Mouse (Mus musculus): ENCODE data around the gene Cerk.
"Not testable (repeated sequence)": the region's sequence is repeated elsewhere in the genome, so short reads cannot be mapped to it uniquely, and the experiment has no call there.

Cerk gene

DNA sequence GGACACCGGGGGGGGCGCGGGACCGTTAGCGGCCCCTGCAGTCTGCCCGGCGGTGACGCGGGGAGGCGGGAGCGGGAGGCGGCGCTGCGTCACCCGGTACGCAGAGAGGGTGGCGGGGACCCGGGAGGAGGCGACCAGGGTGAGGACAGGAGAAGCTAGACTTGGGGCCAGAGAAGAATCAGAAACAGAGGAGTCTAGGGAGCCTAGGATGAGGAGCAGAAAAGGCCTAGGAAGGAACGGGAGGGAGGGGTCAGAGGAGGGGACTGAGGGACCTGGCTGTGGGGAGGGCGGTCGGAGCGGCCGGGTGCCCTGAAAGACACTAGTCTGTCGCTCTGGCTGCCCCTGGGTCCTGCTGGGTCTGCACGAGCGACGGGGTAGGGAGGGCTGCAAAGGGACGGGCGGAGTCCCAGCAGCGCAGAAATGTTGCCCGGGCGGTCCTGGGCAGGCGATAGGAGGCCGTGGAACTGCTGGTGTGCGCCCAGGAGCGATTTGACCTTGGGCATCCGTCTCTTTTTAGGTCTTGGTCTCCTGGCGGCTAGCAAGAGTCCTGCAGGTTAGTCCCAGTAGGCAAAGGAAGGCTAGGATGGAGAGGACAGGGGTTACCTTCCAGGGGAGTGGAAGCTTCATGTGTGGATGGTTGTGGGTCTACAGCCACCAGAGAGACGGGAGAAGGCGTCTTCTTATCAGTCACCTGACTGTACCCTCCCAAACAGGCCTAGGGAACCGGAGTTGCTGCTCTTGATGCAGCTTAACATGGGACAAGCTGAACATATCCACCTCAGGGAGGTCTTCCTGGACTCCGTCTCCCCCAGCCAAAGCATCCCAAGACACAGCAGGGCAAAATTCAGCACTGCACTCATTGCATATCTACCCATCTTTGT lies at the start of gene Cerk:
TSS of gene Cerk (minus strand) at position 453 of the 881 bp plus-strand sequence.
- no peak for DNase-seq (ENCODE audit: low read depth)

DNA sequence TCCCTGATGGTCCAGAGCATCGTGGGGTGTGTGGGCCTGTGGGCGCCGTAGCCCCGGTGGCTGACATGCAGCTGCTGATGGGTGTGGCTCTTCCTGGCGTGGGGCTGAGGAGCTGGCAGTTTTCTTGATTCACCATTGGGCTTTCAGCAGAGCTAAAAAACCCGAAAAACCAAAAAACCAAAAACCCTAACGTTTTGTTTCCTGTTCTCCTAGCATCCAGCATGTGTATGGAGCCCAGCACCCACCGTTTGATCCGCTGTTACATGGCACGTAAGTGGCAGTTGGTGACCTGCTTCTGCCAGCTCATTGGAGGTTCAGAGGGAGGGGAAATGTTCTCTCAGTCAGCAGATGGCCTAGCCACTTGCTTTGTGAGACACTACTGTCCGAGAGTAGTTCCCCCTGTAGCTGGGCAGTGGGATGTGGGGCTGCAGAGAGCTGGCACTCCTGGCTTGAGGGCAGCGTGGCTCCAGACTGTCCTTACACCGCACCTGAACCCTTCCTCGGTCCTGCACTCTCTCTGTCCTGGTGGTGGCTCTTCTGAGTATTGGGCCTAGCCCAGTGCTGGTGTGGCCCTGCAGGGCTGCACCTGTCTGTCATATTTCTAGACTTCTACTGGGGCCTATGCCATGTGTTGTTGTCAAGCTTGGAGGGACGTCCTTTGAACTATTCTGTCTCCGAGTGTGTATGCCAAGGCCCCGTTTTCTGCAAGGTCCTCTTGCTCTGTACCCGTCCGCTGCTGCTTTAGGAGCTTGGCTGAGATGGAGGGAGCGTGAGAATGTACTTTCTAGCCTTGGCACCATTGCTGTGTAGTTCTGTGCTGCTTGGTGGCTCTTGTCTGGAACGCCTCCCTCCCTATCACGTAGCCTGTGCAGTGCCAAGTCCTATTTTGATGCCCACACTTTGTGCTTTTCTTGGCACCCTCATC lies 48.8 kb upstream of the Cerk start:
- DNase-seq (ENCODE audit: low read depth) = no peak

DNA sequence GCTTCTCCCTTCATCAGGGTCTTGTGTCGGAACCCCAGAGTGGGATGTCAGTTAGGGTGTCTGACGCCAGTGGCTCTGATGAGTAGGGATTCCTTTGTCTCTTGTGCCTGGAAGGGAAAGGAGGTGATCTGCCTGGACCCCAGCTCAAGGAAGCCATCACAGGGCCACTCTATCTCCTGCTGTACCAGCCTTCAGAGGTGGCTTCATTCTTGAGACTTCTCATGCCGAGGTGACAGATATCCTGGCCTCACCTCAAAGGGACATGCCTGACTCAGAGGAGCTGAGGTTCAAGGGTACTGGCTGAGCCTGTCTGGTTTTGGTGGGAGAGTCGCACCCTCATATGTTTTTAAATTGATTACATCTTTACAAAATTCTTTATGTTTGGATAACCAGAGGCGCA lies 48.1 kb upstream of the Cerk start:
- no peak for DNase-seq (ENCODE audit: low read depth)

DNA sequence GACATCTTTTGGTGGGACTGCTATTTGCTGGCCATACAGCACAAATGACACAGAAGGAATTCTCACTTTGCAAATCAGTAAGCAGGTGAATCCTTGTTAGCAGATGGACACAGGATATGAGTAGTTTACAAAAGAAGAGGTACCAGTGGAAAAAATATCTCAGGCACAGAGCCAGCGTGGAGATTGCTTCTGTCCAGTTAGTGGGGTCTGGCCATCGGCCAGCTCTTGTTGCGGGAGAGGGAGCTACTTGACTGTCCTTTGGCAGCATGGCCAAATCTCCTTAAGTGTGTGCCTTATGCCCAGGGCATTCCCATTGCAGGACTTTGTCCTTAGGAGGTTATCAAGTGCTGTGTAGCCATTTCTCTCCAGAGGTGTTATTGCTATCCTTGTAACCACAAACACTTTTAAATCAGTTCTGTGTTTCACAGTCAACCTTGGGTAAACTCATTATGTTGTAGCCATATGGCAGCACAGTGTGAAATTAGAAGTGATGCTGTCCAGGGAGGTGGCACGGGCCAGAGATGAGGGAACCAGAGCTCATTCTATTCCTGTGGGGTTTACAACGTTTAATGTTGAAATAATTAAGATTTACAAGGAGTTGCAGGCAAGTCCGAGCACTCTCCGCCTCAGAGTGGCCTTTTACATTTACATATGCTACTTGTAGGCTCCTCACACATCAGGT lies 46.0 kb upstream of the Cerk start:
- DNase-seq (ENCODE audit: low read depth) = no peak

DNA sequence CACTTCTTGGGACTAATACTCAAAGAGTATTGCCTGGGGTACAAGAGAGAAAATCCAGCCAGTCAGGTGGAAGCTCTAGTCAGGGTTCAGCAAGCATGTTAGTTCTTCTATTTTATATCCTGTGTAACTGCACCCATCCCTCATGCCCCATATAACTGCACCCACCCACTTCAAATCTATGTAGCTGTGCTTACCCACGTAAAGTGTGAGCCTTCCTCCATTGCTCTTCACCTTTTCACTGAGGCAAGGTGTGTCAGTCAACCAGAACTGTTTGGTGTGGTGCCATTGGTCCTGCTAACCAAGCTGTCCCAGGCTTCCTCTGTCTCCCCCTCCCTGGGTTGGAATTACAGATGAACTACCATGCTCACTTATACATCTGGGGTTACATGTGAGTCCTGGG lies 45.2 kb upstream of the Cerk start:
- no peak for DNase-seq (ENCODE audit: low read depth)

DNA sequence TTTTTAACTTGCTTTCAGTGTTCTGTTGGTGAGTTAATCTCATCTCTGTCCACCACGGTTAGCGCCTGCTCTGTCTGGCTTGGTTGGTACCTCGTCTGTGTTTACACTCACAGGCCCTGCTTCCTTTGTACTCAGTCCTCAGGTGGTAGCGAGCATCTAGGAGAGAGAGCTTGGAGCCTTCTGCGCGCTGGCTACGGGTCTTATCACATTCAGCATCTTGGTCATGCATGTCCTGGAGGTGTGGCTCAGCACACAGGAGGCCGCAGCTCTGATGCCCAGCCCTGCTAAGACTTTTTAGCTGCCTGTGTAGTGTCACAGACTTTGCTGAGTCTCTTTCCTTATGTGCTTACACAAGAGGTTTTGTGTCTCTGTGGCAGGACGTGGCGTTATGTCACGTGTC lies 43.7 kb upstream of the Cerk start:
- DNase-seq (ENCODE audit: low read depth) = no peak

DNA sequence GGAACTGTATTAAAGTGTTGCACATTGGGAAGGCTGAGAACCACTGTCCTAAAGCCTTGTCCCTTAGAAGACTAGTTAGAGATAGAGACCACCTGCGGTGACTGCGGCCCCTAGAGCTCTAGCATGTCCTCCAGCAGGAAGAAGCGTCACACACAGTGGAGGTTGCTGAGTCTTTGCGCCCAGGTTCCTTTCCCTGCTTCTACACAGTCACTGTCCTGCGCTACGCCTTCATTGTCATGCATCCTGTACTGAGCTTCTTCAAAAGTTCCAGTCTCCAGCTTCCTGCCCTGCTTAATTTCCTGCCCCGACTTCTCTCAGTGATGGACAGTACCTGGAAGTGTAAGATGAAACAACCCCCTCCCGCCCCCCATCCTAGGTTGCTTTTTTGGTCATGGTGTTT lies 43.1 kb upstream of the Cerk start:
- DNase-seq (ENCODE audit: low read depth) = no peak

DNA sequence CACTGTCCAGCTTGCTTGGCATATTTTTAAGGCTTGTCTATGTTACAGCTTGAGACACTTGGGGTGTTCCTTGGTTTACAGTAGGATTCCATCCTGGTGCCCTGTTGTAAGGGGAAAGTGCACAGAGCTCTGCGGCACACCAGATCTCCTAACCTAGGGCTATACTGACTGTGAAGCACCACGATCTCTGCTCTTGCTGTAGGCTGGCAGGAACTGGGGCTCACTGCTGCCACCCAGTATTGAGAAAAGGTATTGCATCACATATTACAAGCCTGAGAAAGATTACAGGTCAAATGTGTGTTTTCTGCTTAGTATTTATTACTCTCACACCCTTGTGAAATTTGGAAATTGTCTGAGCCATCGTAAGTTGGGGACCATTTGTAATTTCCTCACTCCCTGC lies 42.2 kb upstream of the Cerk start:
- DNase-seq (ENCODE audit: low read depth) = no peak

DNA sequence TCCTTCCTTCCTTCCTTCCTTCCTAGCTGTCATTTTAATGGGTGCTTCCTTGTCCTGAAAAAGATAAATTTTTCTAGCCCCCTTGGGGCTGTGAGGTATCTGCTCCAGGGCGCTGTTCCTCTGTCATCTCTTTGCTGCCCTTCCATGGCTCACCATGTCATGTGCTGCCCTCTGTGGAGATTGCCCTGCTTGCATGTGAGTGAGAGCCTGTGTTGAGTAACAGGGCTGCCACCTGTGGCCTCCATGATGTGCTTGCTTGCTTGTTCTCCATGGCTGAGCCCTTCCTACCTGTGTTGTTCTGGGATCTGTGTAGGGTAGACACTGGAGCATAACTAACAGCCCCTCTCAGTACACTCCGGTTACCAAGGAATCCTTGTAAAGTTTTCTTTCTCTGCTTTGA lies 41.0 kb upstream of the Cerk start:
- no peak for DNase-seq (ENCODE audit: low read depth)

DNA sequence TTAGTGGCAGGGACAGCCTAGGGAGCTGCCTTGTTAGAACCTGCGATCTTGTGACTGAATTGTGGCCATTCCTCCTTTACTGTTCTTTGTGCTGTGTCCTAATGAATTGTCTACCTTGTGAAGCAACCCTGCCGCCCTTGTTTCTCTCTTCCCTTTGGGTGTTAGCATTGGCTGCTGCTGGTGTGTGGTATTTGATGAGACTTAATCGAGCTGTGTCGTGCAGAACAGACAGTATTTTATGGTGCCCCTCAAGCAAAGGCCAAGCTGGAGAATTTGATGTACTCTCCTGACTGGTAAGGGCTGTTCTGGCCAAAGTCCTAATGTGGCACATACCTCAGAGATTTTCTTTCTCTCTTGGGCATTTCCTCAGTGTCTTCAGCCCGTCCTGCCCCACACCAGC lies 40.3 kb upstream of the Cerk start:
- no peak for DNase-seq (ENCODE audit: low read depth)

DNA sequence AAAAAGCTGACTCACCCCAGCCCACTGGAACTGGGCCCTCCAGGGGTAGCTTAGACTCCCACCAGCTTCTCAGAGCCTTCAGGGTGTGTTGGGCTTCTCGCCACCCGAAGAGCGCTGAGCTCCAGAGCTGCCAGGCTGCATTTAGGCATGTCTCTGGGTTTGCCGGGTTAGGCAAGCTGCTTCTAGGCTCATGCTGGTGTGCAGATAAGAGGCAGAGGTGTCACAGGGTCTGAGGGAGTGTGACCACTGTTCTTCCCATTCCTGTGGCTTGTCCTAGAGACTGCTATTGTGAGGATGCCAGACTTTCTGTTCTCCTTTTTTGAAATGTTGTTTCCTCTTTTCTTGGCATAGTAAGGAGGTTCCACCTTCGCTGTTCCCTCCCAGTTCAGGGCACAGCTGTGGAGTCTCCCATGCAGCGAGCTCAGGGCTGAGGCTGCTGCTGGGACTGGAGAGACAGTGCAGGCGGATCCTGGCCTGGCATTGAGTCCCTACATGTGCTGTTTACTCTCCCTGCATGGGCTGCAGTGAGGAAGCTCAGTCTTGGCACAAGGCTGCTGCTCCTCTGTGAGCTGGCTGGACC lies 39.1 kb upstream of the Cerk start:
- no peak for DNase-seq (ENCODE audit: low read depth)

DNA sequence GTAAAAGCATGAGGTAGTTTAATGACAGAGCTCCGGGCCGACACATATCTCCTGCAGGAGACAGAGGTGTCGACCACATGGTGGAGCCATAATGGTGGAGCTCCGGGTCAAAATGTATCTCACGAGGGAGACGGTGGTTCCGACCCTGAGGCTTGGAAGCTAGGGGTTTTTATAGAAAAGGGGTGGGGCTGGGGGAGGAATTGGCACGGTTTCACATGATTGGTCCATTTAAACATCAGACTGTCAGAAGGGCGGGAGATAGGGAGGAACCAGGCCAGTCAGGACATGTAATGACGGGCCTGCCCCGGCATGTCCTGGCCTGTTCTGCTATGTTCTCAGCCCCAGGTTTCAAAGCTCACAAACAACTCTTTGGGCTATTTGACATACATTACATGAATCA lies 36.0 kb upstream of the Cerk start:
- DNase-seq (ENCODE audit: low read depth) = not testable (repeated sequence)

DNA sequence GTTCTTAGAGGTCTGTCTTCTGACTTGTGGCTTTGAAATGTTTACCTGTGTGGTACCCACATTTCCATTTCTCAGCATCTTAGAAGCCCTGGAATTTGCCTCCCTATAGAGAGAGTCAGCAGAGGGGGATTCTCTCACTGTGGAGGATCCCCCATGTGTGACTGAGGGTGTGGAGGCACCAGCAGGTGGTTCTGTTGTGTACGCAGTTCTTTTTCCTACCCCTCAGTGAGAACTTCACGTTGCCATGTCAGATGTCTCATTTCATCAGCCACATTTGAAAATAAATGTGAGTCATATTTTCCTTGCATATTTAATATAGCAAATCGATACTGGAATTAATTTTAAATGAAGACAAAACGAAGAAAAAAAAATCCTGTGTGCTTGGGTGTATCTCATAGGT lies 35.4 kb upstream of the Cerk start:
- no peak for DNase-seq (ENCODE audit: low read depth)

DNA sequence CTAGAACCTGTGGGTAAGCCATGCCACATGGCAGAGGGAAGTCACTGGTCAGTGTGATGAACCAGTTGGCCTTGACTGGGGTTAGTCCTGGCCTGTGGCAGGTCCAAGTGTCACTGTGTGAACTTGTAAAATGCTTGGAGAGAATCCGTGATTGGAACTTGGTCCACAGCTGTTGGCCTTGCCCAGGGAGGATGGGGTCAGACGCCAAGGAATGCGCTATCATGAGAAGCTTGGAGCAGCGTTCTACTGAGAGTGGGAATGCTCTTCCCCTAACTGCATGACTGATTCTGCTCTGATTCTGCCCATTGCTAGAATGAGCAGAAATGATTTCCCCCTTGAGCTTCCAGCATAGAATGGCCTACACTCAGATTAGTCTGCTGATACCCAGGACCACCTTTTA lies 34.8 kb upstream of the Cerk start:
- no peak for DNase-seq (ENCODE audit: low read depth)

DNA sequence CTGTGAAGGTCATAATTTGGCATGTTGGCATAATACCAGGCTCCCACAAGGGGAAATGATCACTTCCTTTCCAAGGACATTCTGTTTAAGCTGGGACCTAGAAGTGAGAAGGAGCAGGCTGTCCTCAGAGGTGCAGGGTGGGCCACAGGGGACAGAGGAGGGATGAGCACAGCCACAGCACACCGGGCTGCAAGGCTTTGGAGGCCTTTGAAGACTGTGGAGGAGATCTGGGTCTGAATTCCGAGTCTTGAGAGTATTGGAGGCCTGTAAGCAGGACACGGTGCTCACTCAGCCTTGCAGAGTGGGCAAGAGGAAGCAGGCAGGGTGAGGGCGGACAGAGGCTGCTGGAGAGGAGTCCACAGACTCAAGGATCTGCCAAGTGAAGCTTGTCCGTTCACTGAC lies 34.3 kb upstream of the Cerk start:
- no peak for DNase-seq (ENCODE audit: low read depth)

DNA sequence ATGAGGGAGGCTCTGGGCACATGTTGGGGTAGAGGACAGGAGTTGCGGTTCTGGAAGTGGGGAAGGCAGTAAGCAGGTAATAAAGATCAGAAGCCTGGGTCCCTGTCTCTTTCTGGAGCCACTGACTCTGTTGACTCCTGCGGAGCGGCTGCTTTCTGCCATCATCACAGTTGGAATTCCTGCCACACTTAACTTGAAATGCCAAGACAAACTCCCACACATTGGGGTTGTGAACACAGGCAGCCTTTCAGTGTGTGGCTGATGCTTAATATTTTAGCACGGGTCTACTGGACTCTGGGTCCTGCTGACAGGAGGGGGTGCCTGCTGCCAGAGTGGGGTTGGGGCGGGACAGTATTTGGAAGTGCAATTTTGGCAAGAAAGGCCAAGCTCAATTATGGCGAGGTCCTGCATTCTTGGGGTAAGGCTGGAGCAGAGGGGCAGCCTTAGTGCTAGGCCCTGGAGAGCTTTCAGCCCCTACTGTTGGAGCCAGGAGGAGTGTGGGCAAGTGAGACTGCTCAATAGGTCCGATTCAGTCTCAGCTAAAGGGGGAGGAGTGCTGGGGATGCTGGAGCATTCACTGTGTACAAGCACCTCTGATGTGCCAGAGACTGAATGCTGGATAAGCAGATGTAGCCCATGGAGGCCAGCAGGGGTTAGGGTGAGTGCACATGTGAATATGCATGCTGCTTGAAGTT lies 33.7 kb upstream of the Cerk start:
- DNase-seq (ENCODE audit: low read depth) = no peak

DNA sequence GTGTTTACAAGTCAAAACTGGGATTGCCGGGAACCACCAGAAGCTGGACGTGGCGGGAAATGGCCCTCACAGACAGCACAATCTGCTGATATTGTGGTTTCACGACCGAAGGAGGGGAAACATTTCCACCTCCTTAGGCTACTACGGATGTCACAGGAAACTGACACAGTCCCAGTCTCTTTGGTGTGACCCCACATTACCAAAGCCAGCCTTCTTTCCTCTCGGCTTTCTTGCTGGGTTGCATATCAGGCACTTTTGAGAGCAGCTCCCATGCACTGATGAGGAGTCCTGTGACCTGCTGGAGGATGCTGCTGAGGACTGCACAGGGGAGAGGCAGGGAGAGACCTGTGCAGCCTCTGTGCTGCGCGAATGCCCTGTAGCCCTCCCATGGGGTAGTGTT lies 30.7 kb upstream of the Cerk start:
- not testable (repeated sequence) for DNase-seq (ENCODE audit: low read depth)

DNA sequence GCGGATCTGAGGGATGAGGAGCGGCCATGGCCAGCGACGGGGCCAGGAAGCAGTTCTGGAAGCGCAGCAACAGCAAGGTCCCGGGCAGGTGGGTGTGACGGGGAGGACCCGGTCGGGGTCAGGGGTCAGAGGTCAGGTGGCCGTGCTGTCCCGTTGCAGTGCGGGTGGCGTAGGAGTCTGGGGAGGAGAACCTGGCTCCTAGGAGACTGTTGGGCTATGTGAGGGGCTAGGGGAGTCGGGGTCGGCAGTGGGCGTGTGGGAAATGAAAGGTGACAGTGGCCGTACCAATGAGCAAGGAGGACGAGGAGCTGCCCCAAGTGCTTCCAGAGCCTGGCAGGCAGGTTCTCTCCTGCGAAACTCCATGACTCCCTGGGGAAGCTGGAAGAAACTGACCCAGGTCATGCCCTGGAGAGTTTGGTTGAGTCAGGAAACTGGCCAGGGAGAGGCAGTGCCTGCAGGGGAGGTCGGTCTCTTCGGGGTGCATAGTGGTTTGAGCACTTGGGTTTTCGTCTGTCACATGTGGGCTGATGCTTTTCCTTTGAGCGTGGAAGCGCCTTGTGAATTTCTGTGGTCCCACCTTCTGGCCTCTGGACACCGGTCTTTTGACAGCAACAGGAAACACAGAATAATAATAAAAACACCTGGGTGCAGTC lies 28.7 kb upstream of the Cerk start:
- DNase-seq (ENCODE audit: low read depth) = no peak

DNA sequence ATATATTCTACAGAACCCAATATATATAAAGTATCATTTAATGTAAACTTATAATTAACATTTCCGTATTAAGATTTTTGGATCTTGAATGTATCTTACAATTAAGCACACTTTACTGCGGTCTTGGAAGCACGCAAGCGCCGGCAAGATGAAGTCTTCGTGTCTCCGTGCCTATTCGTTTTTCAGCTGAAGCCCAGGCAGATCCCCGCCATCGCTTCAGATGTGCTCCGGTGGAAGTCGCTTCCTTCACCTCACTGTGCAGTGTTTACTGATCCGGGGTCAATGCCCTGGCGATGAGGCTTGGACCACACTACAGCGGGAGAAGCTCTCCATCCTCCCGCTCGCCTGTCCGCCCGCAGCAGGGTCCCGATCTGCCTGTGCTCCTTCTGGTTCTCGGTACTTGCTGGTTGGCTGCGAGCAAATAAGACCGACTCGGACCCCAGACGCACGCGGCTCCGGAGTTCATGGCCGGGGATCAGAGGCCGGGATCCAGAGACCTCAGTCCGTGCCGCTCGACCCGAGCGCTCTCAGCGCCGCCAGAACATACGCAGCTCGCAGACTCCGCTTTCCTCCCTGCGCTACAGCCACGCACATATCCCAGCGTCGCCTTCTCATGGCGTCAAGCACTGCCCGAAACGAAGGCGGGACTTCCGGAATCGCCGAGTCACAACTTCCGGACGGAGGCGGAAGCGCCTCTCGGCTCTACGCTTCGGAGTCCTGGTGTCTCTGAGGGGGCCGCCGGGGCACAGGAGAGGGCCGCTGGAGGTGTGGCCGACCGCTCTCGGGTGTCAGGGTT lies 28.0 kb upstream of the Cerk start, which contains the start of gene Tbc1d22a:
TSS of gene Tbc1d22a (plus strand) at position 707 of the 796 bp plus-strand sequence.
- peak; percentile 93 for DNase-seq (ENCODE audit: low read depth)

DNA sequence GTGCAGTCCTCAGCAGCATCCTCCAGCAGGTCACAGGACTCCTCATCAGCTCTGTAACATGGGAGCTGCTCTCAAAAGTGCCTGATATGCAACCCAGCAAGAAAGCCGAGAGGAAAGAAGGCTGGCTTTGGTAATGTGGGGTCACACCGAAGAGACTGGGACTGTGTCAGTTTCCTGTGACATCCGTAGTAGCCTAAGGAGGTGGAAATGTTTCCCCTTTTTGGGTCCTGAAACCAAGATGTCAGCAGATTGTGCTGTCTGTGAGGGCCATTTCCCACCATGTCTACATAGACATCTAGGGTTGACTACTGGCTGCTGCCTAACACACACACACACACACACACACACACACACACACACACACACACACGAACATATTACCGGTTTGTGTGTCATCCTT lies 26.3 kb upstream of the Cerk start:
- DNase-seq (ENCODE audit: low read depth) = not testable (repeated sequence)

All from c-Kit-positive CD71-negative TER-119-negative erythroid progenitor cells, embryonic 14.5 days (primary cell).